Comparison of ENCODE assay signal across 8 mouse cellular contexts in the genomic region with DNA sequence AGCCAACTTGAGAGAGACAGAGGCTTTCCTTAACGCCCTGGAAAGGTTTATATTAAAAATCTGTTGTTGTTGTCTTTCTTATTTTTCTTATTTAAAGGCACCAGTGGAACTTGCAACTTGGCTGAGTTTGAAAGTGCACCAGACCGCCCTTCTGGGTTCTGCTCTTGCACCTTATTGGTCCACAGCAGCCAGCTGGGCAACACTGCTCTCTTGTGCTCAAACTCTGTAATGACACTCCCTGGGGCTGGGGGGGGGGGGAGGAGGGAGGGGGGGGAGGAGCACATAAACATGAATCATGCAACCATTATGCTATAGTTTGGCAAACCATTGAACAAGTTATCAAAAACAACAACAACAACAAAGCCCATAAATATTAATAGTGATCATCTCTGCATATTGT. TPM values are rescaled to one million over a fixed set of nuclear protein-coding genes. Genes with fewer than 3 reads are reported as not detected.
DNase-seq lines count a peak whose midpoint lies in the region; ATAC-seq lines count a peak whose summit lies in the region.

No protein-coding gene starts in this region.

- no peak overlapping the region for H3K9ac ChIP-seq in intestine, embryonic 14.5 days (ENCODE audit: low read length)
- no peak overlapping the region for H3K9ac ChIP-seq in intestine, embryonic 16.5 days (ENCODE audit: low read depth, low read length)
- no peak overlapping the region for H3K9ac ChIP-seq in embryonic facial prominence, embryonic 14.5 days (ENCODE audit: low read depth, low read length)

- ATAC-seq in intestine, embryonic 14.5 days (replicated peaks; ENCODE audit: low FRiP score, low TSS enrichment, low read depth) = no peak
- ATAC-seq in intestine, embryonic 16.5 days = no peak
- ATAC-seq in embryonic facial prominence, embryonic 14.5 days (ENCODE audit: low read depth) = no peak
- peak; percentile 80; the same call in 1 of the 2 replicates for ATAC-seq in monocyte, adult 5-6 weeks (replicated peaks; ENCODE audit: insufficient number of reproducible peaks, low FRiP score, low TSS enrichment, poor library complexity, severe bottlenecking)

- H3K4me3 ChIP-seq in intestine, embryonic 14.5 days (ENCODE audit: low read depth, low read length) = no peak overlapping the region
- H3K4me3 ChIP-seq in intestine, embryonic 16.5 days (ENCODE audit: low read length) = no peak overlapping the region
- no peak overlapping the region for H3K4me3 ChIP-seq in embryonic facial prominence, embryonic 14.5 days (ENCODE audit: low read depth, low read length)

- H3K4me1 ChIP-seq in intestine, embryonic 14.5 days (replicated peaks; ENCODE audit: control insufficient read depth, insufficient read depth, low read length) = peaks cover 17% of the 10 kb centered on the region
- H3K4me1 ChIP-seq in intestine, embryonic 16.5 days (ENCODE audit: control insufficient read depth, insufficient read depth, low read length) = peaks cover 9% of the 10 kb centered on the region; the same call in 1 of the 2 replicates
- peaks cover 16% of the 10 kb centered on the region for H3K4me1 ChIP-seq in embryonic facial prominence, embryonic 14.5 days (ENCODE audit: control insufficient read depth, insufficient read depth, low read length)

- WGBS in intestine, embryonic 14.5 days = 20% methylated on average over 2 of the region's 2 CpGs
- WGBS in intestine, embryonic 16.5 days = 21% methylated on average over 2 of the region's 2 CpGs
- WGBS in embryonic facial prominence, embryonic 14.5 days = 10% methylated on average over 2 of the region's 2 CpGs

- H3K27me3 ChIP-seq in intestine, embryonic 14.5 days (replicated peaks; ENCODE audit: control insufficient read depth, insufficient read depth, low read length) = no peaks in the 10 kb centered on the region
- H3K27me3 ChIP-seq in intestine, embryonic 16.5 days (replicated peaks; ENCODE audit: control insufficient read depth, insufficient read depth, low read length) = no peaks in the 10 kb centered on the region
- no peaks in the 10 kb centered on the region for H3K27me3 ChIP-seq in embryonic facial prominence, embryonic 14.5 days (replicated peaks; ENCODE audit: control insufficient read depth, insufficient read depth, low read length)

- no peaks in the 10 kb centered on the region for H3K9me3 ChIP-seq in intestine, embryonic 14.5 days (ENCODE audit: control insufficient read depth, low read length)
- no peaks in the 10 kb centered on the region for H3K9me3 ChIP-seq in intestine, embryonic 16.5 days (ENCODE audit: control insufficient read depth, low read length)
- no peaks in the 10 kb centered on the region for H3K9me3 ChIP-seq in embryonic facial prominence, embryonic 14.5 days (ENCODE audit: control insufficient read depth, low read length)

- no peaks in the 10 kb centered on the region for H3K36me3 ChIP-seq in intestine, embryonic 14.5 days (ENCODE audit: control insufficient read depth, insufficient read depth, low read length)
- no peaks in the 10 kb centered on the region for H3K36me3 ChIP-seq in intestine, embryonic 16.5 days (ENCODE audit: control insufficient read depth, insufficient read depth, low read length)
- H3K36me3 ChIP-seq in embryonic facial prominence, embryonic 14.5 days (ENCODE audit: control insufficient read depth, insufficient read depth, low read length) = no peaks in the 10 kb centered on the region

- DNase-seq in intestine, embryonic 14.5 days (ENCODE audit: low spot score) = peak; percentile 58
- DNase-seq in B cell, adult 2 months = peak; percentile 59 to 64
- DNase-seq in Muller cell, postnatal 12 days (ENCODE audit: inconsistent ontology term) = peak; percentile 55
- peak; percentile 81 for DNase-seq in embryonic facial prominence, embryonic 14.5 days (ENCODE audit: low spot score)
- DNase-seq in kidney, postnatal 14 days = peak; percentile 51
- DNase-seq in frontal cortex, postnatal 25 days (ENCODE audit: low spot score in 2 of 2) = no peak

- H3K27ac ChIP-seq in intestine, embryonic 14.5 days (ENCODE audit: low read depth) = no peak overlapping the region
- no peak overlapping the region for H3K27ac ChIP-seq in intestine, embryonic 16.5 days (ENCODE audit: low read length)
- H3K27ac ChIP-seq in embryonic facial prominence, embryonic 14.5 days (replicated peaks; ENCODE audit: low read depth, low read length) = no peak overlapping the region

- no peak overlapping the region for H3K4me2 ChIP-seq in intestine, embryonic 14.5 days (ENCODE audit: low read length)
- no peak overlapping the region for H3K4me2 ChIP-seq in intestine, embryonic 16.5 days (ENCODE audit: low read depth, low read length)
- no peak overlapping the region for H3K4me2 ChIP-seq in embryonic facial prominence, embryonic 14.5 days (ENCODE audit: low read depth, low read length)

RNA-seq across cellular contexts. Expression of a gene that starts 46.5 kb away (rescaled TPM):
- 13.0 and 14.4 TPM in 2 replicates for polyA plus RNA-seq in intestine, embryonic 14.5 days (2014; fragmentation: Nextera tagmentation; extraction: Ambion mirVana)
- 10.8 and 10.9 TPM in 2 replicates for polyA plus RNA-seq in intestine, embryonic 16.5 days (2015; fragmentation: Nextera tagmentation; extraction: Ambion mirVana)
- 13.7 and 14.4 TPM in 2 replicates for polyA plus RNA-seq in embryonic facial prominence, embryonic 14.5 days (2014; fragmentation: Nextera tagmentation; extraction: Ambion mirVana)
- 25.2 to 30.1 TPM (median 28.5 TPM) in 3 replicates for total RNA-seq in monocyte, adult 5-6 weeks (2017)

Comparison
In these comparisons a context has a peak if more than half of its experiments do, and no peak if none do; other contexts are left out.
1. DNase-seq: peak in intestine, embryonic 14.5 days (single experiment), B cell, adult 2 months (2 of 2), Muller cell, postnatal 12 days (single experiment), embryonic facial prominence, embryonic 14.5 days (single experiment) and kidney, postnatal 14 days (single experiment); none in frontal cortex, postnatal 25 days (0 of 2).